Mouse (Mus musculus) spleen, adult 2 months (tissue): ENCODE measurements at regions not wholly inside any gene's neighbourhood (a gene's known extent, or its start where the extent isn't known, plus 50 kb on each side); places are given as distances from the start of the nearest gene placed in this dataset.

Experiments
- DNase-seq, 2 experiments: peaks; one replicate each; pipeline versions ENCODE4 v3.0.0 to v3.0.0-alpha.2; 2012 to 2021; ENCODE audit warnings: low spot score in 2 of 2, low read depth in 1 of 2
- H3K27ac ChIP-seq: fragments of 200-500 bp; 2 replicates; pipeline ENCODE4 v1.5.1; 2012; ENCODE audit warnings: low read length, inconsistent platforms; ENCODE audit not compliant: insufficient read depth
- H3K27me3 ChIP-seq: fragments of 200-500 bp; 2 replicates; pipeline ENCODE4 v1.6.1; 2012; ENCODE audit warnings: mild to moderate bottlenecking, moderate library complexity, low read length, inconsistent platforms; ENCODE audit not compliant: control insufficient read depth, insufficient read depth
- H3K36me3 ChIP-seq: fragments of 200-500 bp; 2 replicates; pipeline ENCODE4 v1.6.1; 2012; ENCODE audit warnings: mild to moderate bottlenecking, low read length, inconsistent platforms; ENCODE audit not compliant: control insufficient read depth, insufficient read depth
- H3K4me1 ChIP-seq: fragments of 200-500 bp; 2 replicates; pipeline ENCODE4 v1.6.1; 2011; ENCODE audit warnings: inconsistent platforms; ENCODE audit not compliant: control insufficient read depth, insufficient read depth, insufficient read length
- H3K4me3 ChIP-seq: fragments of 200-500 bp; 2 replicates; pipeline ENCODE4 v1.5.1; 2011; ENCODE audit warnings: mild to moderate bottlenecking, inconsistent platforms; ENCODE audit not compliant: insufficient read depth, insufficient read length; ENCODE audit errors: extremely low read depth
- CTCF ChIP-seq: fragments of 200-500 bp; IDR thresholded peaks from 2 replicates; pipeline ENCODE4 v1.5.1; 2011; ENCODE audit warnings: mild to moderate bottlenecking, inconsistent platforms; ENCODE audit not compliant: insufficient read depth, insufficient read length, insufficient replicate concordance; ENCODE audit errors: extremely low read depth
- POLR2A ChIP-seq: fragments of 200-500 bp; IDR thresholded peaks from 2 replicates; pipeline ENCODE4 v1.6.1; 2011; ENCODE audit warnings: low read depth, low read length, inconsistent platforms
- WGBS: fragments of 180-500 bp; shearing (Covaris S2); methylation state at CpG from one replicate; pipeline ENCODE4 v1.1.7; 2018; 5-methylcytosine and 5-hydroxymethylcytosine counted together

DNA sequence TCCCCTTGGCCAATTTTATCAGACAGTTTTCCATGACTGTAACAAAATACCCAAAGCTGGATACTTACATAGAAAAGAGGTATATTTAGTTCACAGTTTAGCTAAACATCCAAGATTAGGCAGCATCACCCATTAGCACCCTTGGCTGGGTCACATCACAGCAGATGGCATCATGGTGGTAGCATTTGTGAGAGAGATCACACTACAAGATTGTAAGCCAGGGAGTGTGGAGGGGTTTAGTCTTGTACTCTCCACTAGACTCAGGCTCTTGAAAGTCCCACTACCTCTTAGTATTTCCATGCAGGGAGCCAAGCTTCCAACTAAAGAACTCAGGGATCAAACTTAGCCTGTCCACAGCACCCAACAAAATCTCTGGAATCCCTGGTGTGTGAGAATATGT lies 218.2 kb downstream of the Sec61b start:
- no peaks in the 10 kb centered on the region for H3K36me3 ChIP-seq
- H3K27me3 ChIP-seq, result no peaks in the 10 kb centered on the region

GRCm38 (mm10) chr4:47693221-47693620 lies 218.8 kb downstream of the Sec61b start:
- no peak for DNase-seq
- Histone ChIP-seq H3K27ac (no peak overlapping the region), H3K4me3 (no peak overlapping the region), H3K4me1 (no peaks in the 10 kb centered on the region), H3K27me3 (no peaks in the 10 kb centered on the region), H3K36me3 (no peaks in the 10 kb centered on the region)
- no peak for TF ChIP-seq CTCF
- TF ChIP-seq POLR2A, result no peak
- WGBS, result 84% methylated on average over 12 of the region's 12 CpGs

More for the DNA sequence above, 218.2 kb downstream of the Sec61b start:
- no peak overlapping the region for H3K4me3 ChIP-seq
- no peak overlapping the region for H3K27ac ChIP-seq
- TF ChIP-seq POLR2A (no peak), CTCF (no peak)
- no peak for DNase-seq
- no peaks in the 10 kb centered on the region for H3K4me1 ChIP-seq

GRCm38 (mm10) chr4:47697071-47697470 lies 222.6 kb downstream of the Sec61b start:
- Histone ChIP-seq H3K4me3 (no peak overlapping the region), H3K27ac (no peak overlapping the region), H3K36me3 (no peaks in the 10 kb centered on the region), H3K27me3 (no peaks in the 10 kb centered on the region), H3K4me1 (no peaks in the 10 kb centered on the region)
- DNase-seq, result no peak
- WGBS, result 90% methylated on average over 4 of the region's 4 CpGs
- TF ChIP-seq POLR2A (no peak), CTCF (no peak)

DNA sequence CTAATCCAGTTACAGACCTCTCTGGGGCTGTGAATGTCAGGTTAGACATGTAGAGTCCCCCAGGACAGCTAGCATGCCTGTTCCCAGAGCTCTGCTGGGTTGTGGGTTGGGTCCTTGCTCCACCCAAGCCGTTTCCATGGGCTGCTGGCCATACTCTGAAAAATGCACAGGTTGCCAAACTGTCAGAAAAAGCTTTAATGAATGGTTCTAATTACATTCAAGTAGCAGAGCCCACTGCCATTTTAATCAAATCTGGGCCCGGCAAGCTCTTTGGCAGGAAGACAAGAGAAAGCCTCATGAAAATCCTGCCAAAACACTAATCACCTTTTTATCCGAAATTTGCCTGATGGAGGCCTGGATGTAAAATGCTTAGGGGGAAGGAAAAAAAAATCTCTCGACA lies 224.1 kb downstream of the Sec61b start:
- 84% methylated on average over 4 of the region's 4 CpGs for WGBS
- Histone ChIP-seq H3K36me3 (no peaks in the 10 kb centered on the region), H3K27ac (no peak overlapping the region), H3K4me3 (no peak overlapping the region), H3K27me3 (no peaks in the 10 kb centered on the region), H3K4me1 (no peaks in the 10 kb centered on the region)
- no peak for DNase-seq
- TF ChIP-seq POLR2A, result no peak
- TF ChIP-seq CTCF, result no peak

DNA sequence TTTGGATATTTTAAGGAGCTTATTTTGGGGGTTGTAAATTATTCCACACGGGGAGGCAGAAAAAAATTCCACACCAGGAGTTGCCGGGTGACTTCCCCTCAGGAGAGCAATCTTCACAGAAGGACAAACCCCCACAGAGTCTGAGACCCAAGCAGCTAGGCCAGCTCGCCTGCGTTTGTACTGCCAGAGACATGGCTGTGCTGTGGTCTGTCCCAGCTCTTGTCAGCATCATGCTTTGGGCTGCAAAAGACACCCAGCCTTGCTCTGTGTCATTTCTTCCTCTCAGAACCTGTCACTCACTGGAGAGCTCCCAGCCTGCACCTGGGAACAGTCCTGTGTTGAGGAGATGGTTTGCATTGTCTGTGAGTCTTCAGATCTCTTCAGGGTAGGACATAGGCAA lies 224.5 kb downstream of the Sec61b start:
- Histone ChIP-seq H3K4me3 (no peak overlapping the region), H3K4me1 (no peaks in the 10 kb centered on the region), H3K27ac (no peak overlapping the region), H3K36me3 (no peaks in the 10 kb centered on the region), H3K27me3 (no peaks in the 10 kb centered on the region)
- TF ChIP-seq CTCF (no peak), POLR2A (no peak)
- WGBS, result 83% methylated on average over 4 of the region's 4 CpGs
- no peak for DNase-seq

DNA sequence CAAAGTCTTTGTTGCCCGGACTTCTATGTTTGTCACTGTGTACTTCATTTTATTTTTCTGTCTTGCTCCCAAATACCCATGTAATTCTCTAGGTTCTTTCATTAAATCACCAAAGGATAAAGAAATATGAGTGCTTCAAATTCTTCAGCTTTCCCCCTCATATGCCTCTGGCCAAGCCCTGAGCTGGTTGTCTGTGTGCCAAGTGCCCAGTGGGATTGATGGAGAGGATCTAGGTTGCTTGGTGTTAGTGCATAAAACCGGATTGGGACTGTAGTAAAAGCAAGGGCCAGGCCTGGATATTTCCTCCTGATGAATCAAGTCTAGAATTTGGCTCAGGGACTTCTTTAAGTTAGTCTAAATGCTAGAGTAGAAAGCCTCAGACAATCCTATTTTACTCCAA lies 229.0 kb downstream of the Sec61b start:
- WGBS, result 77% methylated on average over 2 of the region's 2 CpGs

GRCm38 (mm10) chr4:47704607-47705006 lies 230.1 kb downstream of the Sec61b start:
- no peak for DNase-seq
- H3K4me1 ChIP-seq, result no peaks in the 10 kb centered on the region
- WGBS, result 25% methylated on average over 4 of the region's 4 CpGs

More for the DNA sequence above, 229.0 kb downstream of the Sec61b start:
- no peaks in the 10 kb centered on the region for H3K4me1 ChIP-seq
- H3K4me3 ChIP-seq, result no peak overlapping the region
- no peak for DNase-seq
- H3K36me3 ChIP-seq, result no peaks in the 10 kb centered on the region
- H3K27ac ChIP-seq, result no peak overlapping the region
- TF ChIP-seq POLR2A (no peak), CTCF (no peak)
- no peaks in the 10 kb centered on the region for H3K27me3 ChIP-seq

More at GRCm38 (mm10) chr4:47704607-47705006, 230.1 kb downstream of the Sec61b start:
- no peak for TF ChIP-seq POLR2A
- H3K27me3 ChIP-seq, result no peaks in the 10 kb centered on the region
- H3K27ac ChIP-seq, result no peak overlapping the region
- H3K36me3 ChIP-seq, result no peaks in the 10 kb centered on the region
- H3K4me3 ChIP-seq, result no peak overlapping the region
